Mouse (Mus musculus) frontal cortex, adult (tissue): Measurements from ENCODE around the gene Omt2a.
"Not testable (repeated sequence)": the region's sequence is repeated elsewhere in the genome, so short reads cannot be mapped to it uniquely, and the experiment has no call there.

Source experiments
- ATAC-seq: cut with Nextera tagmentation; 2 replicates; pipeline ENCODE4 v1.9.2; 2017; ENCODE audit warnings: mild to moderate bottlenecking, moderate library complexity, mixed read lengths; ENCODE audit not compliant: low TSS enrichment

Gene Omt2a

DNA sequence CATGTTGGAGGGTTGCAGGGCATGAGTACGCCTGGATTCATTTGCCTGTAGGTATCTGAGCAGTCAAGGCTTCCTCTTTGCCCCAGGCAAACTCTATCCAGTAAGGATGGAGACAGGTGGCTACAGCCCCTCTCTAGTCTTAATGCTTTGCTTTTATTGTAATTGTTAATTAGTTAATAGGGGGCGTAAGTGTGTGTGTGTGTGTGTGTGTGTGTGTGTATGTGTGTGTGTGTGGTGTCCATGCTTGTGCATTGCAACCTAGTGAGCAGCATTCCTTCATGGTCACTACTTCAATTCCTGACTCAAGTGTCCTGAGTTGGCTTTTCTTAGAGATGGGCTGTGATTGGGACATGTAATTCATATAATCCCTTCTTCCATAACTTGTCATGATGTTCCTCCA is at the start of gene Omt2a:
Gene Omt2a (minus strand): TSS at position 101 of the 400 bp plus-strand sequence.
- ATAC-seq, result no peak

DNA sequence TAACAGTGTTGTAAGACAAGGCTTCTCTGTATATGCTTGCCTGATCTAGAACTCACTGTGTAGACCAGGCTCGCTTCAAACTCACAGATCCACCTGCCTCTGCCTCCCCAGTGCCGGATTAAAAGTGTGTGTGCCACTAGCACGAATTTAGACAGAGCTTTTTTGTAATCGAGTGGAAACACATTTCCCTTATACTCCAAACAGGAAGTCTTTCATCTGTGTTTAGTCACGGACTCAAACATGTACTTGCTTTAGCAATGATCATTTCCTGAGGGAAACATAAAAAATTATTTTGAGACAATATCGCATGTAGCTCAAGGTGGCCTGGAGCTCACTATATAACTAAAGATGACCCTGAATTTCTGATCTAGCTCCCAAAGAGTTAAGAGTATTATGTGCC is 48.8 kb upstream of the Omt2a start:
- no peak for ATAC-seq

DNA sequence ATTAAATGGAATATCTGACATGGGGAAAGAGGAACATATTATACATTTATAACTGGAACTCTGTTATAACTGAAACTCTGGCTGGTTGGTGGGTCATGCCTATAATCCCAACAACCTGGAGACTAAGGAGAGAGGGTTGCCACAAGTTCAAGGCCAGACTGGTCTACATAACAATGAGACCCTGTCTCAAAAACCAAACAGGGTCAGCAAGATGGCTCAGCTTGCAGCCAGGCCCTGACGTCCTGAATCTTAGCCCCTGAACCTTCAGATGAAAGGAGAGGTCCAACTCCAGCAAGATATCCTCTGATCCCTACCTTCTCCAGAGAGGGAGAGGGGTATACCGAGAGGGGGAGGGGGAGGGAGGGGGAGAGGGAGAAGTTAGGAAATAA is 45.9 kb upstream of the Omt2a start:
- ATAC-seq, result no peak

DNA sequence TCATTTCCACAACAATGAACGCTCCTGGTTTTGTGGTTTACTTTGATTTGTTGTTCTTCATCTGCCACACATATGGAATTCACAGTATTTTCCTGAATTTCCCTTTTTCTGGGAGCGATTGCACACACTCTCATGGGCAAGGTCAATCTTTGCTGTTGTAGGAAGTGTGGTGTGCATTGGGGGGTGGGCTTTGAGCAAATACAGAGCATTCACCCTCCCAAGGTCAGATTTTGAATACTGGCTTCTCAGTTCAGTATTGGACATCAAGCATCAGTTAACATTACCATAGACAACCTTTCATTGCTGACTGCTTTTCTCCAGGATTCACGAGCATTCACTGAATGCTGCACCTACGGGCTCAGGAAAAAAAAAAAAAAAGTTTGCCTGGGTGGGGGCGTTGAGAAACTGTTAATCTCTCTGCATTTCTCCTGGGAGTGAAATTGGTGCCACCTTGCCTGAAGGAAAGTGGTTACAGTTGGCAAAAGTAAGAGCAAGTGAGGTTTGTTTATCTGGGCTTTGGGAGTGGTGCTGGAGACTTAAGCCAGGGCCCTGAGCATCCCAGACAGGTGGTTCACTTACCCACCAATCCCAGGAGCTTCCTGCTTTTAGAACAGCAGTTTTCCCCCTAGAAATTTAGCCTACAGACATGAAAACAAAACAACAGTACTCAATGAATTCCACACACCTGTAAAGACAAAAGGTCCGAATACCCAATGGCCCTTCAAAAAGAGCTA is 45.3 kb upstream of the Omt2a start:
- no peak for ATAC-seq

DNA sequence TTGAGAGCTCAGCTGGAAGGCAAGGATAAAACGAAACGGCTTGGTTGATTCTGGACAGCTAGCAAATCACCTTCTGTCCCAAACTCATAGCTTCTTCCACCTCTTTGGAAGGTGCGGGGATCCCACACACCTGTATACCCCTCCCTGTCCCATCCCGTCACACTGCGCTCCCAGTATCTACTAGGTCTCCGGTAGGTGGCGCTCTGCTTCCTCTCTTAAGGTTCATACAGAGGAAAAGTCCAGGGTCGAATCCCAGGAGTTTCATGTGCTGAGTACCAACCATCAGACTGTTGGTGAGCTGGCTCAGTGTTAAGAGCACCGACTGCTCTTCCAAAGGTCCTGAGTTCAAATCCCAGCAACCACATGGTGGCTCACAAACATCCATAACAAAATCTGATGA is 43.5 kb upstream of the Omt2a start:
- peak; percentile 80 for ATAC-seq

DNA sequence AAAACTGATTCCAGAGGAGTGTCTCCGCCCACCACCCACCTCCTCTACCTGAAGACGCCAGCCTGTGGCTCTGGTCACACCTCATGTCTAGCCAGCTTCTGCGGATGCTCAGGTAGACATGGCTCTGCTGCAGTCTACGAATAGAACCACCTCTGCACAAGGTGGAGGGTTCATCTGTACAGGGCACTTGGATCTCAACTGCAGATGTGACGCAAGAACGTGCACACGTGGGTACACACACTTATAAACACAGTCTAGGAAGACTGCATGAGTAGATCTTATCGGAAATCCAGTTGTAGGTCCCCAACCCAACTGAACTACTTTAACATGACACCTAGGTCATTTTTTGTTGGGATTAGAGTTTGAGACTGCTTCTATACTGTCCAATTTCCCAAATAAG is 41.0 kb upstream of the Omt2a start, which contains the start of gene Gsta2:
Gene Gsta2 (minus strand): TSS at position 178 of the 400 bp plus-strand sequence.
- no peak for ATAC-seq

DNA sequence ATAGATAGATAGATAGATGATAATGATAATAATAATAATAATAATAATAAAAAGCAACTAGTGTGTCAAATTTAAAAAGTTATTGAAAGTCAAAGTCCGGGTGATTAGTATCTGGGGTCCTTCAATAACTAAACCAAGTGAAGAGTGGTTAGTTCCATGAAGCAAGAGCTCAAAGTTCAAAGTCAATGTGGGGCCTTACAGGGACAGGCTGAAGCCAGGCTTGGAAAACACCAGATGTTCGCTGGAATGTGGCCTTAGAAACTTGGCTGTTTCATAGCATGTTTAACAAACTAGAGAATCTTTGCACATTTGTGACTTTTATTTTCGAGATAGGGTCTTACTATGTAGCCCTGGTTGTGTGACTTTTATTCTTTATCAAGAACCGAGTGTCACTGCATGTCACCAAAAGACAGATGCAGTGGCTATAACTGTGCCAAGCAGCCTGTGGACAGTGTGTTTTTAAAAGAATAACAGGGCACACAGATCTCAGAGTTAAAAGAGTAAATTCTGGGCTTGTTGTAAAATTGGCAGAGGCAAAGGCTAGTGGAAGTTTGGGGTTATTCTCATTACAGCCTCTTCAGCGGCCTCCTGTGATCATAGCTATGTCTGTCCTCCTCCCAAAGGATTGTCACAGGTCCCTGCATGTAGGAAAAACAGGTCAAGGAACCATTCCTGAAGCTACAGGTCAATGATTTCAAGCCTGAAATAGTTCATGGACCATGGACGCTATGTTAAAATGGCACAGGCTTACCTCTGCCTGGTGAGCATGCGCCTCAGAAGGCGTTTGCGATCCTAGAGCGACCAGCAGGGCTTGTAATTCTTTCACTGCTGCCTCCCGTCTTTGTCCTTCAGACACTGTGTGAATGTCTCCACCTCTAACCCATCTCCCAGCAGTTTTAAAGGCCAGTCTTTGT is 40.3 kb upstream of the Omt2a start:
- no peak for ATAC-seq

DNA sequence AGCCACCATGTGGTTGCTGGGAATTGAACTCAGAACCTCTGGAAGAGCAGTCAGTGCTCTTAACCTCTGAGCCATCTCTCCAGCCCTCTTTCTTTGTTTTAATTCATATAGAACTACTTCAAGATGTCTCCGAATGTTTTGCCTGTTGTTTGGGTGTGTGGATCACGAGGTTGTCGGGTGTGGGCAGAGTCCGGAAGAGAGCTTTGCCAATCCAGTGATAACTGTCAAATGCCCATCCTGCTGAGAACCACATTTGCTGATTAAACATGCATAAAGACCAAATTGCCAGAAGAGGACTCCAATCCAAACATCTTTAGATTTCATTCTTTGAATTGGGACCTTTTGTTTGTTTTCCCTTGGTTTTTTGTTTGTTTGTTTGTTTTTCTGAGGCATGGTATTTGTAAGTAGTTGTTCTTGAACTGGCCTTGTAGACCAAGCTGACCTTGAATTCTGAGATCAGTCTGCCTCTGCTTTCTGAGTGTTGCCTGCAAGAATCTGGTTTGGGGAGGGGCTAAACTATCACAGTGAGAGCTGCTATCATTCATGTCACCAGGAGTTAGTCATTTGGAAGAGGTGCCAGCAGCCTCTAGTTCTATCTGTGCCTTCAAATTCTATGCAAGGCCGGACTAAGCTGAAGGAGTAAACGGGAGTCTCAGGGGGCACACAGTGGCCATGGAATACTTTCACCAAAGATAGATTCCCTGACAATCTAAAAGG is 37.1 kb upstream of the Omt2a start:
- ATAC-seq, result no peak

DNA sequence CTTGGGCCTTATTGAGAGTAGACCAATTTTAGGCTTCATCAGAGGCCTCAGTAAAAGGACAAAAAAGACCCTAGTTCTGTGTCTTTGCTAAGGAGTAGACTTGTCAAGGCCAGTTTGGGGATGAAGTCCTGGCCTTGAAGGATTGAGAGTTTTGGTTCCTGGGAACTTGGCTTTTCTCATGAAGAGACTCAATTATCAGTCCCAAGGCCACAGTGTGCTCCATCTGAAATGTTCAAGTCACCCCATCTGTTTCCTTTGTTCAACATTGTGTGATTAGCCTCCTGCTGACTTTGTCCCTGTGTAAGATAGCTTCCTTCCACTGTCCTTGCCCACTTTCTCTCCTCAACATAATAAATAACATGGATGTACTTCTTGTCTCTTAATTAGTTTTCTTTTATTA is 35.4 kb upstream of the Omt2a start:
- ATAC-seq, result not testable (repeated sequence)

DNA sequence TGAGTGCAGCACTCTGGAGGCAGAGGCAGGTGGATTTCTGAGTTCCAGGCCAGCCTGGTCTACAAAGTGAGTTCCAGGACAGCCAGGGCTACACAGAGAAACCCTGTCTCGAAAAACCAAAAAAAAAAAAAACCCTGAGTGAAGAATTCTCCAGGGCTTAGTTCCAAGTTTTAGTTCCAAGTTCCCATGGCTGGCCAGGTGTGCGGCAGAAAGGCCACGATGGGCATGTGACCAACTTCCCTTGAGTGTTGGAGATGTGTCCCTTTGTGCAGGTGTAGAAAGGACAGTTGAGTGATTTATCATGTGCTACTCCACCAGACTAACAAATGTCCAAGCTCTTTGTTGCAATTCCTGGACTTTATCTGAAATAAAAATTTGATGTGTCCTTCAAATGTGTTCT is 34.5 kb upstream of the Omt2a start:
- ATAC-seq, result not testable (repeated sequence)

DNA sequence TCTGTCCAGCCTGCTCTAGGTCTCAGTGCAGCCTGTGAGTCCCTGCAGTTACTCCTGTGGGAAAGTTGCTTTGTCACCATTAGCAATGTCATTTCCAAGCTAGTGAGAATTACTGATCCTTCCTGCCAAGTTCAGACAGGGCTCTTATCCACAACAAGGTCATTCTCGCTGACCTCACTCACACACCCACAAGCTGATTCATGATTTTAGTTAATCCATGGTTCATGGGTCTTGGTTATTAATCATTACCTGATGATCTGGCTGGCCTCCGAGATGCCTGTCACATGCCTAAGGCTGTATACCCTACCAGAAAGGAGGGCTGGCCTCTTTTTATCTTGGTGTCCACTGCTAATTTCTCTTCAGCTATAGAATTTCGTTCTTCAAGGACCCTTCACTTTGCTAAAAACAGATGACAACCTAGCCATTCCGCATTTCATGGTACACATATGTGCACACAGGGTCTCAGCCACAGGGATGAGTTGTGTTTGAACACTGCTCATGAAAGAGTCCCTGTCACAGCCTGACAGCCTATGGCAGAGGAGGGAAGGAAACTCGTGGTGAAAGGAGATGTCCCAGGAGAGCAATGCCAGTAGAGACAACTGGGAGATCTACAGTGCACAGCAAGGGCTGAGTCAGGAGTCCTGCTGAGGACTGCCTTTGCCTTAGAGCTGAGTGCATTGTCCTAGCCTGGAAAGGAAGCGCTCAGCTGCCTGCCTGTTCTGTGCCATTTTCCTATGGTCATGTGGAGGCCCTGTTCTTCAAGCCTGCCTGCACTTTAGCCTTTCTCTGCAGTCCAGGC is 33.8 kb upstream of the Omt2a start:
- not testable (repeated sequence) for ATAC-seq

DNA sequence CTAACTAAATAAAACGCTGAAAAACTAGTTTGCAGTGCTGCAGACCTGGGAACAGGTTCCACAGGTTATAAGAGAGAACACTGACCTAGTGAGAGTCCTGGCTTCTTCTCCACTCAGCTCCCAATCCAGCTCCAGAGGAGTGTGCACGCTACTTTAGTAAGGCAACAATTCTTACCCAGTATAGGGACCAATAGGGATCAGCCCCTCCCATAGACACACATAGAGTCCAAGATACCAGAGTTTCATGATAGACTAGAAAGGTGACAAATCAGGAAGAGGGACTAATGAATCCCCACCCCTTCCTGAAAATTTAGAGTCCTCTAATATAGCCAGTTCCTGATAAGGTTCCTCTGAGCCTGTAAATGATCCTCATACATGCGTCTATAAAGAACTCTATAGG is 32.4 kb upstream of the Omt2a start:
- no peak for ATAC-seq

DNA sequence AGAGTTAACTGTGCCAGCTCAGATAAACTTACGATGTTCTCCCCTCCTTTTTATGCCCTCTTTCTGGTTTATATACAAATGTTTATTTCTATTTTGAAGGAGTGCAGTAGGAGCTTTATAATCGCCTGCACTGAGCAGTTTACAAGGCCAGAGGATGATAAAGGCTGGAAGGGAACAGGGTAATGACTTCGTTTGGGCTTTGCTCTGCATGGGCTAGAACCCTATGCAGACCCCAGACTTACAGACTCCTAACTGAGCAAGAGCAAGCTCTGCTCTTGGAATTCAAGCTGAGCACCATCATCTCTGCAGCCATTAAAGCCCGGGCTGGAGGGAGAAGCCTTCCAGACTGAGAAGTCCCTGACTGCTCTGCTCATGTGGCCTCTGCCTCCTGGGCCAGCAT is 30.6 kb upstream of the Omt2a start:
- ATAC-seq, result not testable (repeated sequence)

DNA sequence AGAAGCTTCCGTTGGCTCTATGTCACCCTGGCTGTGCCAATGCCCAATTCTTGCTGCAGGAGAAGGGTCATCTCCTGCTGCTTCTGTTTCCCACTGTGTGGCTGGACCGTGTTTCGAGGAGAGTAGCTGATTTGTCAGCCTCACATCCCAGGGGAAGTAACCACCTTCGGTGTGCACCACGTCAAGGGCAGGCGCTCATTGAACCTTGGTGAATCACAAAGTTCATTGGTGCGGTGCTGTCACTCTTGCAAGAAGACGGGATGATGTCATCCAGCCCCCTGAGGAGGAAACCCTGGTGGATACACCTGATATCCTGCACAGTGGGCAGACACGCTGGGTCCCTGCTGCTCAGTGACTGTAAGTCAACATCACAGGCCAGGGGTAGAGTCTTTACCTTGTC is 28.5 kb upstream of the Omt2a start:
- not testable (repeated sequence) for ATAC-seq

DNA sequence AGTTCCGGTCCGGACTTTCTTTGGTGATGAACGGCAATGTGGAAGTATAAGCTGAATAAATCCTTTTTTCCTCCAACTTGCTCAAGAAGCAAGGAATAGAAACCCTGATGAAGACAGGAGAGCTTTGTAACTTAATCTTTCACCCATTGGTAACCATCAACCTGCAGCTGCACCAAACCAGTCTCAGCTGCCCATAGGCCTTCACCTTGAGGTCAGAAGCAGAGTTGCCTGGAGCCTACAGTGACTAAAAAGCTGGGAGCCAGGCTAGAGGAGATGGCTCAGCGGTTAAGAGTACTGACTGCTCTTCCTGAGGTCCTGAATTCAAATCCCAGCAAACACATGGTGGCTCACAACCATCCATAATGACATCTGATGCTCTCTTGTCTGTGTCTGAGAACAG is 27.9 kb upstream of the Omt2a start:
- not testable (repeated sequence) for ATAC-seq

DNA sequence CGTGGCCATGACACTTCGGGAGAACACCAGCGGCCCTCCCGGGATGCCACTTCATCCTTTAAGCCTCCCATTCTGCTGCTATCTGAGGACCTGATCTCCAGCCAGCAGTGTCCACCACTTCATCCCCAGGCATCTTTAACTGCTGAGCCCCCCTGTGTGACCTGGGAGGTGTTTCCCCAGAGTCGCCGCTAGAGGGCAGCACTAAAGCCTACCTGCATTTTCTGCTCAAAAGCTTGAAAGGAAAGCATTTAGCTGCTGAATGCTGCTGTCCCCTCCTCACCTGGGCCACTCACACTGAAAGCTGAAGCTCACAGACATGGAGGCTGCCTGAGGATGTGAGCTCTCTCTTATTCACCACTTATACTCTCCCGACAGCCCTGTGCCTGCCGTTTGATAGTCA is 25.7 kb upstream of the Omt2a start:
- ATAC-seq, result peak; percentile 70; the same call in 1 of the 2 replicates

DNA sequence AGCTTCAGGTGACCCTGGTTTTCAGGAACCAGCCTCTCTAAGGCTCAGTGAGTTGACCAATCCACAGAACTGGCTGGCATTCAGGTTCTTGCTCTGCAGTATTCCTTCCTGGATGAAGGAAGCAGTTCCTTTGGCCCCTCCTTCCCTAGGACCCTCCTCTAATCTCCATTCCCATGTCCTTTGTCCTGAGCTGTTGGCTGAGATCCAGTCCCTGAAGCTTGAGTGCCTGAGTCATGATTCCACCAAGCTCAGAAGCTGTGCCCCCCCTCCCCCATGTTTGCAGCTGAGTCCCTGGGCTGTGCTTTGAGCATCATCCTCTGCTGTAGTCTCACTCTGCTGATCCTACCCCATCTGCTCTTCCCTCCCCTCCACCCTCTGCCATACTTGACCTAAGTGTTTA is 22.5 kb upstream of the Omt2a start:
- ATAC-seq, result not testable (repeated sequence)

DNA sequence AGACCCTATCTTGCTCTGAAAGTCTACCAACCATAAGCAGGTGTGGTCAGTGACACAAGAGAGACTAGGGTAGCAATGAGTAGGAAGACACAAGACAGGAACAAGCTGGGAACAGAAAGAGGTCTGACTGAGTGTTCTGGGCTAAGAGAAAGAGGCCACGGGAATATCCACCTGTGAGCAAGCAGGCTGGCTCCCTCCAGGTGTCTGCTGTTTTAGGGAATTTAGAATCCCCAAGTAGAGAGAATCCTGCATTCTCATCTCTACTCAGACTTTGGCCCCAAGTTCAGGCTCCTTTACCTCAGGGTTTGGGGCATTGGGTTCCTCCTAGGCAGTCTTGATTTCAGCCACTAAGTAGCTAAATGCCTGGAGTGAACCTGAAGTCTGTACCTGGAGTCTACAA is 12.7 kb upstream of the Omt2a start, which contains the start of gene Omt2b:
Gene Omt2b (plus strand): TSS at position 301 of the 400 bp plus-strand sequence.
- not testable (repeated sequence) for ATAC-seq

DNA sequence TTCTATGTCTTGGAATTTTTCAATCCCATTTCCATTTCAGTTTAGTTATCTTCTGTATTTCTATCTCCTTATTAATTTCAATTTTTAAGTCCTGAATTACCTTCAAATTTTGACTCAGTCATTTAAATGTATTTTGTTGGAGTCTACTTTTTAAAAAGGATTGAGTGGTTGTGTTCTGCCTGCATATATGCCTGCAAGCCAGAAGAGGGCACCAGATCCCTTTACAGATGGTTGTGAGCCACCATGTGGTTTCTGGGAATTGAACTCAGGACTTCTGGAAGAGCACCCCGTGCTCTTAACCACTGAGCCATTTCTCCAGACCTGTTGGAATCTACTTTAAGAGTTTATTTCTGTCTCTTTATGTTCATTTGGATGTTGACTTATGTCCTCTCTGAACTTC is 4.9 kb upstream of the Omt2a start:
- no peak for ATAC-seq

DNA sequence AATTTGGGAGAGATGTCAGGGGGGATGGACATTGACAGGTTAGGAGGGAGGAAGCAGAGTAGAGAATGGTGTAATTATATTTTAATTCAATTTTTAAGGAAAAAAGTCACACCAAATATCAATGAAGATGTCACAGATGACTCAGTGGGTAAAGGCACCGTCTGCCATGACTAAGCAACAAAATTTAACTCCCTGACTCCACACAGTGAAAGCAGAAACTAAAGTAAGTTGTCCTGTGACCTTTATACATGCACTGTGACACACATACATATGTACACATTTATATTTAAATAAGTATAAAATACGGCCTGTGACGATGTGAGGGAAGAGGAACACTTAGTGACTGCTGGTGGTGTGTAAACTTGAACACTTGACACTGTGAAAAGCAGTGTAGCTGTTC is 6.5 kb downstream of the Omt2a start:
- not testable (repeated sequence) for ATAC-seq

DNA sequence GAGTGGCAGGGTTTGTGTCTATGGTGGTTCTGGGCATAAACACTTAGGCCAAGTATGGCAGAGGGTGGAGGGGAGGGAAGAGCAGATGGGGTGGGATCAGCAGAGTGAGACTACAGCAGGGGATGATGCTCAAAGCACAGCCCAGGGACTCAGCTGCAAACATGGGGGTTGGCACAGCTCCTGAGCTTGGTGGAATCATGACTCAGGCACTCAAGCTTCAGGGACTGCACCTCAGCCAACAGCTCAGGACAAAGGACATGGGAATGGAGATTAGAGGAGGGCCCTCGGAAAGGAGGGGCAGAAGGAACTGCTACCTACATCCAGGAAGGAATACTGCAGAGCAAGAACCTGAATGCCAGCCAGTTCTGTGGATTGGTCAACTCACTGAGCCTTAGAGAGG is 15.5 kb downstream of the Omt2a start:
- ATAC-seq, result not testable (repeated sequence)
